Mouse (Mus musculus): Measurements from ENCODE around the gene Lrrc71.

DNA sequence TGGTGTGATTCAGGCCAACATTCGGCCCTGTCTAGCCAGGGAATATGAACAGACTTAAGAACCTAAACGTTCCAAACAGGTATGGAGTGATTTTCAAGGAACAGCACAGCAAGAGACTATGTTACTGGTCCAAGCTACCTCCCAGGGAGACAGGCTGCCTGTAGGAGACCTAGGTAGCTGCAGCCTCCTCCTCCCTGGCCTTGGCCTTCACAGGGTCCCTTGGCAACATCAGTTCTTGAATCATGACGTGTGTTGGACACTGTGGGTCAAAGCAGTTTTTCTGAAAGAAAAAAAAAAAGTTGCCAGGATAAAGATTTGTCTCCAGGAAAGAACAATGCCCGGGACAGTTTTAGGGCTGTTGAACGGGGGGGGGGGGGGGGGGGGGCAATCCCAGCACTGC, 9.5 kb downstream of the Lrrc71 start:
- TF ChIP-seq ZNF384 (IDR thresholded peaks at IDR 0.05; ENCODE audit: low read depth, low read length) (no peak), SIN3A (IDR thresholded peaks at IDR 0.05; ENCODE audit: low read length) (no peak), HCFC1 (IDR thresholded peaks at IDR 0.05; ENCODE audit: low read depth, low read length) (no peak), POLR2A (IDR thresholded peaks at IDR 0.05; ENCODE audit: low read depth, low read length) (no peak), CTCF (conservative IDR thresholded peaks at IDR 0.05 in 1 of 2, IDR thresholded peaks at IDR 0.05 in 1 of 2; ENCODE audit: low read depth in 2 of 2, low read length in 2 of 2) (no peak), USF2 (conservative IDR thresholded peaks at IDR 0.05; ENCODE audit: low read depth, low read length) (no peak)
